Mouse (Mus musculus) brain, adult 2 months (tissue): ENCODE data around the gene Fbxo22.
"Not testable (repeated sequence)": the region's sequence is repeated elsewhere in the genome, so short reads cannot be mapped to it uniquely, and the experiment has no call there.

Source experiments
- DNase-seq: peaks from one replicate; pipeline ENCODE4 v3.0.0; 2011; ENCODE audit warnings: low read depth, low spot score

The Fbxo22 gene

DNA sequence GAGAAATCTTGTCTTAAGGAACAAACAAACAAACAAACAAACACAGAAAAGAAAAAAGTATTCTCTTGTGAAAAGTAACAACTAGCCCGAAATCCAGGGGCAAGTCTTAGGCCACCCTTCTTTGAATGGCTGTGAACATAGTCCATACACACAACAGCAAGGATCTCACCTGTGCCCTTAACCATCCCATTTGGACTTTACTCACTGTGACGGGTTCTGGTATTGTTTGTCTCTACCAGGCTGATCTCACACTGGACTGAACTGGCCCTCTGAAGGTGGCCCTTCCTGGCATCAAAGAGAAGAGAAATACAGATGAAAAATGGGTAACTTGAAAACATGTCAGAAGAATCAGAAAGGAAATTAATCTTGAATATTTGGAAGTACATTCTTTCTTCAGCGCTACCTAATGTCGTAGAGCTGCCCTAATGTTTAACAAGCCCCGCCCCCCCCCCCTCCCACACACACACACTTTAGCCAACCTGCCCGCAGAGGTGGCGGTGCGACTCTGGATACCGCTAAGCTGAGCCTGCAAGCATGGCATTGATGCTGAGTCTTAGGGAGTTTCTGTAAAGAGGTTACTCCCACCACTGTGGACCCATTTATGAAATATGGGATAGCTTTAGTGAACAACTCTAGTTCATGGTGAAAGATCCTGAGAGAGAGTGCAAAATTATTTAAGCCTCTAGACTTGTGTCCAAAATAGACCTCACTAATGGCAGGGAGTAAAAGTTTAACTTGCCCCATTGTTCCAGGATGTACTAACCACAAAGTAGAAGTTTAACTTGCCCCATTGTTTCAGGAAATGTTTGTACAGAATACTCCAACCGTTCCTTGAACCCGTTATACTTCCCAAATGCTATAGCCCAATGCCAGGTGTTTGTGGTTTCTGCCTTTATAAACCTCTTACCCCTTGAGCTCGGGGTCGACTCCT lies 27.8 kb downstream of the Fbxo22 start:
- DNase-seq: no peak

DNA sequence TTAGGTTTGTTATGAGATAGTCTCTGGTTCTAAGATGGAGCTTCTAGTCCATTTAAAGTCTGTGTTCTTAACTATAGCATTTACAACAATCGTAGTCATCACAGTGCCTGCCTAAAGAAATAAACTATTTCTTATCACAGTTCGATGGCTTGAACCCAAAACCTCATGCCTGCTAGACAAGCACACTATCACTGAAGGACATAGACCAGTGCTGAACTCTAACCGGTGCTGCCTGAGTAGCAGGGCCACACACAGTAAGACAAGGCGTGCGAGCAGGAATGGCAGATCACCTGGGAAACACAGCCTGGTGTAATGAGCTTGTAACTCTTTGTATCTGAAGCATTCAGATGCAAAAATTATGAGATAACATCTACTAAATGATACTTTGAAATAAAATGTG lies 32.1 kb downstream of the Fbxo22 start:
- no peak for DNase-seq

DNA sequence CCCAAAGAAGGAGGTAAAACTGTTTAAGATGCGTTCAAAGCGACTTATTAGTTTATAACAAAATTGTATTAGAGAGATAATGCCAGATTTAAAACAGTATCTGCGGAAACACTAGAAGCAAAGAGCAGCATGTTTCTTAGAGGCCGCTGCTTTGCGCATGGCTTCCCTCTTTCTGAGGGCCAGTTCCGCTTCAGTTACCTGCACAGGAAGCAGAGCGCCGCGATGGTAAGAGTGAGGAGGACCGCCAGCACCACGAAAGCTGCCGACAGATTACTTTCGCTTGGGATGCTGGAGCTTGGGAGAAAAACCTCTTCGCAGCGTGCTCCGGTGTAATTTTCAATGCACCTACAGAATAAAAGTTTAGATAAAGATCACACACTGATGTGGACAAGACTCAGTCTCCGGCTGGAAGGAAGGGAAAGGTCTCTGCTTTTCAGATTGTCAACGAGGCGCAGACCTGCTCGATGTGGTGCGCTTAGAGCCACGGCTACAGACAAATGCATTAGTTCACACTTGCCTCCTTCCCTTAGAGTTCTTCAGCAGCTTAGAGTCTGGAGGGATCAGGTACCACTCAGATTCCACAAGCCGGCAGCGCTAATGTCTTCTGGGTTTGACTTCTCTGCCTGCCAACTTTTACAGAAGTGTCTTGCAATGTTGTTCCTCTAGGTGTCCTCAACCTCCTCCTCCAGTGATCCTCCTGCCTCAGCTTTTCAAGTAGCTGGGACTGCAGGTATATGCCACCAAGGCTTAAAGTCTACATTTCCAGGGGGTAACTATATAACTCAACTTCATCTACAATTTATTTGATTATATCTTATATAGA lies 33.3 kb downstream of the Fbxo22 start:
- DNase-seq: peak; percentile 36

DNA sequence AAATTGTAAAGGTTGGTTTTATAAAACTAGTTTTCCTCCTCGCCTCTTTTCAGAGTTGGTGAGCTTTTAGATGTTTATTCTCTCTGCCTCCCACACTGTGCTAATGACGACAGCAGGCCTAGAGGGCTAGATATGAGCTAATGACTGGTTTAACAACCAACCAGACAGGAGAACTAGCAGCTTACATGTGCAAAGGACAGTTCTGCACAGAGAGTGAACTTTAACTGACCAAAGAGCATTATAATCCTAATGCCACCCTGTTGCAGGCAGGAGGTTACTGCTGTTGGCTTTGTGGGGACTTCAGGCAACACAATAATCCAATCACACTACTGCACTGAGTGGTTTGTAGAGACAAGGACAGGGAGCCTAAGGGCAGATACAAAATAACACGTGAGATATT lies 34.6 kb downstream of the Fbxo22 start:
- DNase-seq: no peak

- DNase-seq: no peak
These were observed 35.4 kb downstream of the Fbxo22 start for GRCm38 (mm10) chr9:55244079-55244478.

GRCm38 (mm10) chr9:55245057-55245750 lies 36.5 kb downstream of the Fbxo22 start:
- not testable (repeated sequence) for DNase-seq

GRCm38 (mm10) chr9:55246440-55246839 lies 37.7 kb downstream of the Fbxo22 start:
- DNase-seq: no peak

GRCm38 (mm10) chr9:55246918-55247317 lies 38.2 kb downstream of the Fbxo22 start:
- DNase-seq: no peak

- no peak for DNase-seq
These were observed 39.7 kb downstream of the Fbxo22 start for GRCm38 (mm10) chr9:55248465-55248864.

DNA sequence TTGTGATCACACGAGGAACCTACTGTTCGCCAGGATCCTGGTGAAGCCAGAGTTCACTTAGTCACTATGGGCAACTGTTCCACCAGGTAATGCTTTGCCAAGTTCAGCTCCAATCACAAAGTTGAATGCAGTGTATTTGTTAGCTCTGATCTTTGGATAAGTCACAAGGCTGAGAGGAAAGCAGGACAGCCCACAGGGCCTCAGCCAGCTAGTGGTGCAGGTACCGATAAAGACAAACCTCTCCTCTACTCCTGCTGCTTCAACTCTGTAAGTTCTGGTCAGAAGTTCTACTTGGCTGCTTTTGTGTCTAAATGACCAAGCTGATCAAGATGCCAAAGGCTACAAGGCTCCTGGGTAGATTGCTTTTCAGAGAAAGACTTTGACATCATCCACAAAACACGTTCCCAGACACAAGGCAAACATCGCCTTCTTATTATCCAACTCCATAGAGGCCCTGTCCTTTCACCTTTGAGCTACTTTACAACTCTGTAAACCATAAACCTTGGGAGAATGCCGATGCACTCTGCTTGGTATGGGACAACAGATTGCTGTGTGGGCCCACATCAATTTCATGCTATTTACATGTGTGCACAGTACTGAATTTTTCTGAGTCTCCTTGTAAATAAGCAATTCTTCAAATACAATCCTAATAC lies 42.0 kb downstream of the Fbxo22 start:
- no peak for DNase-seq

GRCm38 (mm10) chr9:55252097-55252496 lies 43.4 kb downstream of the Fbxo22 start:
- peak; percentile 12 for DNase-seq

DNA sequence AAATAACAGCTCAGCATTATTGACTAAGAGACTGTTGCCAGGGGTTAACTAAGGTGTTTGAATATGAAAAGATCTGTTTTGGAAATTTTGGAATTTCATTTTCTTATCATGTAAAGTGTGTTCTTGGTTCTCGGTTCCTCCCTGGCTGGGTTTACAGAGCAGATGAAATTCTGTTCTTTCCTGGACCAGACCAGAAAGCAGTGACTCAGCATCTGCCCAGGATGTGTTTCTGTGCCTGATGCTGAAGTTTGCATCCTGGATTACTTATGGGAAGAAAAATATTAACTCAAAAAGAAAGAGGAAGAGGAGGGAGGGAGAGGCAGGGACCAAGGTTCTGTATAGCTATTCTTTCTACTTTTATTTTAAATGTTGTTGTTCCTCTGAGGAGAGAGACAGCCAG lies 45.1 kb downstream of the Fbxo22 start:
- peak; percentile 19 for DNase-seq

GRCm38 (mm10) chr9:55255056-55255455 lies 46.3 kb downstream of the Fbxo22 start:
- DNase-seq: no peak

DNA sequence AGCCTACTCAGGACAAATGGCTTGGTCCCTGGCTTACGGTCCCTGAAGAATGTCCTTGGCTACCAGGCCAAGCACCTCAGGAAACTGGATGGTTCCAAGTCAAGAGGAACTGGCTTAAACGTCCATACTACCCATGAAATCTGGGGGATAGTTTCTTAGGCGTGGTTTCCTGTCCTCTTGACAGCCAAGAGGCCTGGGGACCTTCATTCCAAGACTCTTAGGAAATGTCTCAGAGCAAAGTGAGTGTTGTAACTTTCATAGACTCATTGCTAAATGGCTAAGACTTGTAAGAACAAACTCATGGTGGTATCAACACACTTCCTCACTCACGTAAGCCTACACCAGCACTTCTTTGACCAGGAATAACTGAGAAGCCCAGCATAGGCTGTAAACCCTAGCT lies 46.9 kb downstream of the Fbxo22 start:
- no peak for DNase-seq

GRCm38 (mm10) chr9:55257105-55257504 lies 48.4 kb downstream of the Fbxo22 start:
- DNase-seq: no peak

GRCm38 (mm10) chr9:55259741-55260140 lies 51.0 kb downstream of the Fbxo22 start:
- peak; percentile 9 for DNase-seq

- DNase-seq: no peak
These were observed 55.9 kb downstream of the Fbxo22 start for GRCm38 (mm10) chr9:55264356-55265302.

DNA sequence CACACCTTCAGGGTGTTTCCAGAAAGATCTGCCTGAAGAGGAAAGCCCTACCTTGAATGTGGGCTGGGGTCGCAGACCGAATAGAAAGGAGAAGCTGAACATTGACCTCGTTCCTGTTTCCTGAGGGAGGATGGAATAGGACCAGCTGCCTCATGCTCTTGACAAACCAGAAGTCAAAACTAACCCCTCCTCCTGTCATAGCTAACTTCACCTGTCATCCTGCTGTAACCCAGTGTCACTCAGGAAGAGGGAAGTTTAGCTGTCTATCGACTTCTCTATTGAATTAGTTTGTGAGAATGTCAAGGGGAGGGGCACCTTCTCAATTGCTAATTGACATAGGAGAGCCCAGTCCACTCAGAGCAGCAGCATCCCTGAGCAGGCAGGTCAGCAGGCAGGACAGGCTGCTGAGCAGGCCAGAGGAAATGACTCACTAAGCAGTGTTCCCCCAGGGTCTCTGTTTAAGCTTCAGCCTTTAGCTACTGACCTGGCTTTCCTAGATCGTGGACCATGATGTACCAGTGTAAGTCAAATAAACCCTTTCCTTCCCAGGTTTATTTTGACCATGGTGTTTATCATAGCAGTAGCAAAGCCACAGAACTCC lies 63.3 kb downstream of the Fbxo22 start:
- DNase-seq: no peak

DNA sequence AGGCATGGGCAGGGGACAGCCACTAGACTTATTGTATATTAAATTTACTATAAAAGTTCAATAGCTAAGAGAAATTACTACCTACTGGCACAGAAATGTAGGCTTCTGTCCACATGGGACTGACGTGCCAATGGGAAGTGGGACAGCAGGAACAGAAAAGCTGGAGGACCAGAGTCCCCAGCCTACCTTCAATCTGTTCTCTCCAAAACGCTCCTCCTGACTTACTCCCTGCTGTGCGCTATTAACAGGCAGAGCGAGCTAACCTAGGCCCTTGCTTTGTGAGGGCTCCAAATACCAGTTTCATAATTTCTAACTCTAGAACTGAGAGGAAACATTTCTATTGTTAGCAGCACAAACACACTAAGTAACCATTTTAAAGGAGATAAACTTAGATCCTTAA lies 65.2 kb downstream of the Fbxo22 start:
- peak; percentile 96 for DNase-seq
